Mouse (Mus musculus) brain, embryonic 14.5 days (tissue): ENCODE measurements at regions not wholly inside any gene's neighbourhood (a gene's known extent, or its start where the extent isn't known, plus 50 kb on each side); places are given as distances from the start of the nearest gene placed in this dataset.

Experiments used
- DNase-seq: peaks from one replicate; pipeline ENCODE4 v3.0.0-alpha.2; 2011; ENCODE audit warnings: low read depth
- CTCF ChIP-seq: fragments of 200-500 bp; IDR thresholded peaks from 2 replicates; pipeline ENCODE4 v1.5.1; 2012; ENCODE audit warnings: inconsistent platforms, mild to moderate bottlenecking, moderate library complexity, borderline replicate concordance; ENCODE audit not compliant: insufficient read depth, insufficient read length; ENCODE audit errors: extremely low read depth
- POLR2A ChIP-seq: fragments of 200-500 bp; IDR thresholded peaks from 2 replicates; pipeline ENCODE4 v1.6.1; 2012; ENCODE audit warnings: mild to moderate bottlenecking, inconsistent platforms, borderline replicate concordance; ENCODE audit not compliant: poor library complexity, insufficient read depth, insufficient read length, severe bottlenecking; ENCODE audit errors: extremely low read depth

GRCm38 (mm10) chr10:92044783-92045182 is 677.4 kb downstream of the Nedd1 start:
- DNase-seq = peak; percentile 56
- TF ChIP-seq CTCF = no peak
- TF ChIP-seq POLR2A = no peak

GRCm38 (mm10) chr10:92036176-92036575 is 686.0 kb downstream of the Nedd1 start:
- TF ChIP-seq POLR2A = no peak
- TF ChIP-seq CTCF = no peak
- peak; percentile 95 for DNase-seq

- TF ChIP-seq CTCF (no peak), POLR2A (no peak)
- peak; percentile 55 for DNase-seq
These were observed 692.0 kb downstream of the Nedd1 start for GRCm38 (mm10) chr10:92030221-92030620.

- TF ChIP-seq POLR2A = no peak
- no peak for TF ChIP-seq CTCF
- peak; percentile 68 for DNase-seq
These were observed 698.0 kb downstream of the Nedd1 start for GRCm38 (mm10) chr10:92024203-92024602.

GRCm38 (mm10) chr10:92021036-92021435 is 701.2 kb downstream of the Nedd1 start:
- DNase-seq = peak; percentile 60
- TF ChIP-seq CTCF (no peak), POLR2A (no peak)

- peak; percentile 89 for DNase-seq
- TF ChIP-seq POLR2A (no peak), CTCF (no peak)
These were observed 712.7 kb downstream of the Nedd1 start for GRCm38 (mm10) chr10:92009551-92009950.

- peak; percentile 69 for DNase-seq
- TF ChIP-seq POLR2A = no peak
- TF ChIP-seq CTCF = no peak
These were observed 714.3 kb downstream of the Nedd1 start for GRCm38 (mm10) chr10:92007891-92008290.

GRCm38 (mm10) chr10:92006467-92006866 is 715.8 kb downstream of the Nedd1 start:
- no peak for TF ChIP-seq CTCF
- no peak for TF ChIP-seq POLR2A
- no peak for DNase-seq

- peak; percentile 84 for DNase-seq
These were observed 731.2 kb downstream of the Nedd1 start for GRCm38 (mm10) chr10:91991040-91991439.

GRCm38 (mm10) chr10:91988364-91988763 is 733.9 kb downstream of the Nedd1 start:
- peak; percentile 92 for DNase-seq
- TF ChIP-seq CTCF = no peak
- no peak for TF ChIP-seq POLR2A

More at GRCm38 (mm10) chr10:91991040-91991439, 731.2 kb downstream of the Nedd1 start:
- TF ChIP-seq POLR2A = no peak
- TF ChIP-seq CTCF = no peak

- TF ChIP-seq CTCF (no peak), POLR2A (no peak)
These were observed 742.4 kb downstream of the Nedd1 start for GRCm38 (mm10) chr10:91979841-91980240.

GRCm38 (mm10) chr10:91971951-91972350 is 750.3 kb downstream of the Nedd1 start:
- TF ChIP-seq CTCF (no peak), POLR2A (no peak)
- no peak for DNase-seq

More at GRCm38 (mm10) chr10:91979841-91980240, 742.4 kb downstream of the Nedd1 start:
- no peak for DNase-seq

GRCm38 (mm10) chr10:91967570-91968310 is 754.5 kb downstream of the Nedd1 start:
- TF ChIP-seq CTCF (no peak), POLR2A (no peak)
- peak; percentile 77 for DNase-seq
